Mouse (Mus musculus): ENCODE data around the gene Kcne1.

The Kcne1 gene

GRCm38 (mm10) chr16:92309126-92309525, 50.1 kb downstream of the Kcne1 start:
- DNase-seq (ENCODE audit: low read depth, low spot score) = no peak

- DNase-seq (ENCODE audit: low read depth, low spot score) = no peak
These were observed 51.3 kb downstream of the Kcne1 start for GRCm38 (mm10) chr16:92307947-92308346.

DNA sequence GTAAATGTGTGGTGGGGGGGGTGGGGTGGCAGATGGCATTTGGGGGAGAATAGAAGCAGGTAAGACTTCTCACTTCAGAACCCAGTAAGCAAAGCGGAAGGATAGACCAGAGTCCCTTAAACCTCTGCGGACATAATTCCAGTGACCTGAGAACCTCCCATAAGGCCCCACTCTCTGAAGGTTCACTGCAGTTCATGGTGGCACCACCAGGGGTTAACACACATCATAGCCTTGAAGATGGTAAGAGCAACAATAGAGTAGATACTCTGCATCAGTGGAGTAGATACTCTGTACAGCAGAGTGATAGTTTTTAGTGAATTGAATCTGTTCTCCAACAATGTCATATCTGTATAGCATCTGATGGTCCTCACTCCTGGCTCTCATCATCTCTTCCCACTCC, 53.7 kb downstream of the Kcne1 start:
- no peak for DNase-seq (ENCODE audit: low read depth, low spot score)

- DNase-seq (ENCODE audit: low read depth, low spot score) = peak; percentile 18
These were observed 56.8 kb downstream of the Kcne1 start for GRCm38 (mm10) chr16:92302506-92302905.

GRCm38 (mm10) chr16:92301989-92302388, 57.3 kb downstream of the Kcne1 start:
- DNase-seq (ENCODE audit: low read depth, low spot score) = peak; percentile 24

DNA sequence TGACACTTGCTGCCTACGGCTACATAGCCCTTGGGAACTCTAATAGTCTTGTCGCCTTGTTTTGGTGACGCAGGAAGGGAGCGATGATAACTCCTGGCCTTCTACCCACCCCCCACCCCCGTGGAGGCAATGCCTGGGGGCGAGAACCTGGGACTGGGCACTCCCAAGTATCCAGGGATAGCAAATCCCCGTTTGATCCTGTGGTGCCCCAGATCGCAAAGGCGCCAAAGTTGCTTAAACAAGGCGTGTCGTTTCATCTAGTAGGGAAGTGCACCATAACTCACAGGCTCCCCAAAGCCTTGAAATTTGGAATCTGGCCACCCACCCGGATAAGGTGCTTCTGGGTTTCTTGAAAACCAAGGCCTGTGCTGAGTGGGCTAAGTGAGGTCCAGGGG, 57.9 kb downstream of the Kcne1 start:
- DNase-seq (ENCODE audit: low read depth, low spot score) = no peak

GRCm38 (mm10) chr16:92300649-92301411, 58.4 kb downstream of the Kcne1 start, which contains the start of gene Smim11:
Gene Smim11, plus strand, starts transcription at chr16:92301286.
- DNase-seq (ENCODE audit: low read depth, low spot score) = peak; percentile 97
